Mouse (Mus musculus): ENCODE measurements around the gene Car12.

Car12 gene

DNA sequence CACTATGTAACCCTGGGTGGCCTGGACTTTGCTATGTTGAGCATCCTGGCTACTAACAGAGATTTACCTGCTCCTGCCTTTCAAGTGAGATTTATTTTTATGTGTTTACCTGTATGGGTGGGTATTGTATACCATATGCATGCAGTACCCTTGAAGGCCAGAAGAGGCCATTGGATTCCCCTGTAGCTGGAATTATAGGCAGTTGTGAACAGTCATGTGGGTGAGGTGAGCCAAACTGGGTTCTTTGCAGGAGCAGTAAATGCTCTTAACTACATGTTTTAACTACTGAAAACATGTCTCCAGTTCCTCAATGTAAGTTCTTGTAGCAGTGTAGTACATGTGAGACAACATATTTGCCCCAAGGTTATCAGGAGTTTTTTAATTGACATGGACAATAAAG lies 8.1 kb upstream of the Car12 start:
- CTCF ChIA-PET = interaction anchor here (0.6 to 2.3 kb wide), 23 partner anchors 9 to 1401 kb away, joined by 3 to 12 read pairs (median 4); partner anchors contain the start of genes Fbxl22 (in 2 of the 4), Aph1b (in 1 of the 4) and Car12 (in 1 of the 4)

DNA sequence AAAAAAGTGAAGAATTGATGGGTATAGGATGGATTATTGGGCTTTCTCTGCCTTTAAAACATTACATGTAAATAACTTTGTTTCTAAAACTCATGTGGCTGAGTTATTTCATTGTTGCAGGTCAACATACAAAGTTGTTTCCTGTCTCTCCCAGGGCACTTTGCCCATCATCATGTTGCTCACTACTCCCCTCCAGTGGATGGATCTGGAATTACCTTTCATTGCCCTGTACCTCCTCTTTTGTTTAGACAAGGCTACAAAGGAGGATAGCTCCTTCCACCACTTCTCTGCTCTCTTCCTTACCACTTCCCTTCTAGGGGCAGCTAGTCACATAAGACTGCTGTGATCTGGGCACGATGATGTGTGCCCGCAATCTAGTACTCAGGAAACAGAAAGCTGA lies 7.7 kb upstream of the Car12 start:
- ChIA-PET CTCF (interaction anchor here (0.5 to 2.3 kb wide), 29 partner anchors 9 to 1402 kb away, joined by 3 to 12 read pairs (median 4); partner anchors contain the start of genes Fbxl22 (in 2 of the 4), Aph1b (in 1 of the 4) and Car12 (in 1 of the 4)), POLR2A (interaction anchor here in 2 of 4 experiments (0.9 to 1.2 kb wide), 5 partner anchors 8 to 191 kb away, joined by 3 to 4 read pairs (median 3); partner anchors contain the start of gene Fbxl22 (in 1 of the 2))

More for the DNA sequence above, 8.1 kb upstream of the Car12 start:
- POLR2A ChIA-PET = interaction anchor here in 3 of 4 experiments (0.6 to 1.2 kb wide), 6 partner anchors 8 to 455 kb away, joined by 3 to 4 read pairs (median 4); partner anchors contain the start of gene Fbxl22 (in 1 of the 3)

DNA sequence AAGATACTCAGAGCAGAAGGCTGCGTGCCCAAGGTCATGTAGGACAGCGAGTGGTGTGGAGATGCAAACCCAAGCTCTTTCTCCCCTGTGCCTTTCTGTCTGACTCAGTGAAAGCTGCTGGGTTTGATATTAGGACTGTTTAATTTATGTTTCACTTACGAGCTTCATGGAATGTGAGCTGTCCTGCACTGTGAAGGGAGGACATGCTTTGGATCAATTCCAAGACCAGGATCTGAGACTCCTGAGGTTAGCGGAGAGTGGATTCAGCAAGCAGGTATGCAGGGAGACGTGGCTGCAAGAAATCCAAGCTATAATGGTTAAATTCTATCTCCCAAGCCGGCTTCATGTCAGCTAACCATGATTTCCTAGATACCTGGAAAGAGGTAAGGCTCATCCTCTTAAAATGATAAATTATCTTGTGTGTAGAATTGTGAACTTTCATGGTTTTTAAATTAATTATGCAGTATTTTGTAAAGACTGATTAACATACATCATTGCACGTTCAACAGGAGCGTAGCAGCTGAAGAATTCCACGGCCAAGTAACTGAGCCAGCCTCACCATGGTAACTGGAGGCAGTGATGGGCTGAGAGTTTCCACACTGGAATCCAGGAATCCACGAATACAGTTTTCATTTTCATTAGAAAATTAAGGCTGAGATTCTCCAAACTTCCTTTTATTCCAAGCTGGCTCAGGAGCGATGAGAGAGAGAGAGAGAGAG lies 5.3 kb upstream of the Car12 start:
- ChIA-PET POLR2A (interaction anchor here (0.5 to 1.3 kb wide), 7 partner anchors 9 to 1958 kb away, joined by 3 to 5 read pairs (median 4); partner anchors contain the start of gene Aph1b (in 1 of the 4)), CTCF (interaction anchor here in 3 of 4 experiments (0.7 to 1.7 kb wide), 5 partner anchors 8 to 335 kb away, joined by 3 read pairs; no protein-coding TSS in a partner anchor)

DNA sequence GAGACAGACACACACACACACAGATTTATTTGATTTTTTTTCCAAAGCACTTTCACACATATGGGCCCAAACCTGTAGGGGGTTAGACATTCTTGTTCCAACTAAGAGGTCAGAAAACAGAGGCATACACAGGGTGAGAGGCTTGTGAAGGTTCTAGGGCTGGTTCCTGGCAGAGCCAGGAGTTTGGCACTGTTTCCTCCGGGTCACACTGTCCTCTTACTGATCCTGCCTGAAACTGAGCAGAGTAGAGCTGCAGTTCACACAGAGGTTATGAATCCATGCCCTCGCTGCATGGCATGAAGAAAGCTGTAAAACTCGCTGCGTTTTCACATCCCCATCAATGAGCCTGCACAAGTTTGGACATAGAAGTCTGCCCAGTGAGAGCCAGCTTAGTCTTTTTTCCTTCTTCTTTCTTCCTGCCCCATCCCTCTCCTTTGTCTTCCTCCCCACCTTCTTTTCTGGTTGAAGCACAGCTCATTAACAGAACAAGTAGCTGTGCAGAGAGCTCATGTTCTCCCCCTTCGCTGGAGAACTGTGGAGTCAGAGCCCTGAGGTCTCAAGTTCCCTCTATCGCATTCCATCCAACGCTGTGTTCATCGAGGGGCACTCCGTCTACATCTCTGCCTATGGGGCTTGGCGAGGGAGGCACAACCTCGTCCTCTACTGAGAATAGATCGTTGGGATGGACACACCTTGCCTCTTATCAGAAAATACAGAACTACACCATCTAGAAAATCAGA lies 4.5 kb upstream of the Car12 start:
- ChIA-PET POLR2A (interaction anchor here (0.6 to 1.3 kb wide), 8 partner anchors 18 to 708 kb away, joined by 3 to 5 read pairs (median 4); partner anchors contain the start of gene Aph1b (in 1 of the 4)), CTCF (interaction anchor here in 3 of 4 experiments (0.6 to 1.7 kb wide), 5 partner anchors 9 to 334 kb away, joined by 3 read pairs; no protein-coding TSS in a partner anchor)

DNA sequence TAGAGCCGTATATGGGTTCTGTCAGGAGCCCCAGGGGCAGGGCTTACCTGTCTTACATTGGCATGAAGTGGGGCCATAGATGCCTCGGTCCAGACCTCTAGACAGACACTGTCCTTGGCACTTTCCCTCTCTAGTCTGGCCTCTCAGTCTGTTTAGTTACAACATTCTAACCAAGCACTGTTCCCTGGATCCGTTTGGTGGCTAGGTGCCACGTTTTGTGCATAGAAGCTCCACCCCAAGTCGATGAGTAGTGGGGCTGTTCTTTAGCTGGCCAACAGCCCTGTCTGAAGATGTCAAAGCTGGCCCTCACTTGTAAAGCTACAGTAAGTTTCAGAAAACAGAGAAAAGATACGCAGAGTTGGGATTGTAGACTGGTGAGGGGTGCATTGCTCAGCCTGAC lies 2.9 kb upstream of the Car12 start:
- ChIA-PET POLR2A (interaction anchor here in 1 of 4 experiments (1.0 kb wide), 1 partner anchor 10 kb away, joined by 3 read pairs; no protein-coding TSS in a partner anchor), CTCF (no interaction called here)

DNA sequence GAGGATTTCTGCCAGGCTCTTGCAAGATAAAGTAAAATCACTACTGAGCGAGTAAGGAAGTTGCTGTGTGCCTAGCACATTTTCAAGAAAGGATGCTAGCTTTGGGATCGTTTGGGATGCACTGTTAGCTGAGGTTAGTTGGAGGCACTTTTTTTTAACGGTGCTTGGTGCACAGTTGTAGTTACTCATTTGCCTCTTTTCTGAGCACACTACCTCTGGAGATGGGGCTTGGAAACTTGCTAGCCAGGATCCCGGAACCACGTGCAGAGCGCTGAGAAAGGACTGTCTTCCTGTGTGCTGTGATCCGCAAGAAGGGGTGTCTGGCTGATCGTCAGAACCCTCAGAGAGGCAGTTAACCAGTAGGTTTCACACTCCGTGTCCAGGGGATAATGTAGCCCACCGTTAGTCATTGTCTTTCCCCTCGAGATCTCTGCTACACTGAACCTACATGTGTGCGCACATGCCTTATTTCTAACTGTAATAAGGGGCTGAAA lies 583 bp downstream of the Car12 start:
- POLR2A ChIA-PET = interaction anchor here in 2 of 4 experiments (0.7 to 1.4 kb wide), 3 partner anchors 55 to 202 kb away, joined by 3 read pairs; no protein-coding TSS in a partner anchor
- CTCF ChIA-PET = interaction anchor here in 1 of 4 experiments (0.6 to 2.3 kb wide), 3 partner anchors 8 to 566 kb away, joined by 3 to 10 read pairs (median 3); no protein-coding TSS in a partner anchor

DNA sequence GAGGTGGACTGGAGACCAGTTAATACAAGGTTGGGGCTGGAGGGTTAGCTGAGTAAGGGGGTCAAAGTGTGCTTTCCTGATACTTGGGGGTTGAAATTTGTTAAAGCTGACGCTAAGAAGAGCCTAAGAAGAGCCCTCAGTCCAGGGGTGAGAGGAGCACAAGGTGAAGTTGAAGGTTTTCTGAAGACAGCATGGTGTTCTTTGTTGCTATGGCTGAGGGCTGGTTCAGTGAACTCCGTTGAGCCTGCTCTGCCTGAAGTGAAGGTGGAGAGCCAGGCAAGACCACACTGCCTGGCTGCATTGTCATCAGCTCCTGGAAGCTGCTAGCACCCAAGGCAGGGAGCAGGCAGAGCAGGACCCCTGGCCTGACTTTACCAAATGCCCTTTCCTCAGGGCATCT lies 1.9 kb downstream of the Car12 start:
- ChIA-PET CTCF (interaction anchor here in 1 of 4 experiments (1.1 to 2.3 kb wide), 2 partner anchors 10 to 223 kb away, joined by 3 to 10 read pairs; no protein-coding TSS in a partner anchor), POLR2A (interaction anchor here in 2 of 4 experiments (0.9 to 1.6 kb wide), 3 partner anchors 9 to 88 kb away, joined by 3 to 4 read pairs (median 3); no protein-coding TSS in a partner anchor)

DNA sequence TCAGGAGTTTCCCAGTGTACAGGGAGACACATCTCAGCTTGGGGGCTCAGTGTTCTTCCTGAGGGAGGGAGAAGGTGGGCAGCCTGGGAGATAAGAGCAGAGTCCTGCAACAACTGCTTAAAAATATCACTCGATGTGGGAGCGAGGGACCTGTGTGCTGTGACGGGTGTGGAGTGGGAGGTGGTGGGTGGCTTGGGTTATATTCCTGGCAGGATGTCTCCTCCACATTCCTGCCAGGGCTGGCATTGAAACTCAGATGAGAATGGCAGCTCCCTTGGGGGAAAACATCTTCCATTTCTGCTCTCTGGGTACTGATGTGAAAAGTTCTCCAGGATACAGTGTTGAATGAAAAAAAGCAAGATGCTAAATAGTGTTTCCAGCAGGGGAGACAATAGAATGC lies 3.0 kb downstream of the Car12 start:
- ChIA-PET POLR2A (no interaction called here), CTCF (no interaction called here)

DNA sequence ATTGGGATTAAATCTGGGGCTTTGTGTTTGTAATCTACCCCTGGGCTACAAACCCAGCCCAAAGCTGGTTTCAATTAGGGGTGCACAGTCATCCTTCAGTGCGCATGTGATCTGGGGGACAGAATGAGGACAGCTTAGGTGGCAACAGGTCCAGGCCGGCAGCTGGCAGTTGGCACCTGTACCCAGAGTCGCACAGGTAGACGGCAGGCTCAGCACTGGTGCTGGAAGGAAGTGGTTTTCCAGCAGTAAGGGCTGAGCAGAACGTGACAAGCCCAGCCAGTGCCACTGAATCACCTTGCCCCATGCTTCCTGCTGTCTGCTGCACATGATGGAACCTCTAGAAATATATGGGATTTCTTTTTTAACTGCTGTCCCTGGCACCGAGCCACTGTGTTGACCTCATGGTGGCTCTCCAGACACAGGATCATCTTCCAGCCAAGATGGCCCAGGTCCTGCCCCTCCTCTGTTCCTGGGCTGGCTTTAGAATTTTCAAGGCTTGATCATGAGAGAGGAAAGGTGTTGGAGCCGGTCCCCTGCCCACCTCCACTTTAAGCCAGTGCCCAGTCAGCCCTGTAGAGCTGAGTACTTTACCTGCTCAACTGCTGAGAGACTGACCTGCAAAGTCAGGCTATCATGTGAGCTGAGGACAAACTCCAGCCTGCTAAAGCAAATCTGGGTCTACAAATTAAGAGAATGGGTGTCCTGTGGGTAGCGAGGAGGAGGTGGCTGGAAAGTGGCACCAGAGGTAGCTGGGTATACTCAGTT lies 7.4 kb downstream of the Car12 start:
- ChIA-PET POLR2A (no interaction called here), CTCF (no interaction called here)

DNA sequence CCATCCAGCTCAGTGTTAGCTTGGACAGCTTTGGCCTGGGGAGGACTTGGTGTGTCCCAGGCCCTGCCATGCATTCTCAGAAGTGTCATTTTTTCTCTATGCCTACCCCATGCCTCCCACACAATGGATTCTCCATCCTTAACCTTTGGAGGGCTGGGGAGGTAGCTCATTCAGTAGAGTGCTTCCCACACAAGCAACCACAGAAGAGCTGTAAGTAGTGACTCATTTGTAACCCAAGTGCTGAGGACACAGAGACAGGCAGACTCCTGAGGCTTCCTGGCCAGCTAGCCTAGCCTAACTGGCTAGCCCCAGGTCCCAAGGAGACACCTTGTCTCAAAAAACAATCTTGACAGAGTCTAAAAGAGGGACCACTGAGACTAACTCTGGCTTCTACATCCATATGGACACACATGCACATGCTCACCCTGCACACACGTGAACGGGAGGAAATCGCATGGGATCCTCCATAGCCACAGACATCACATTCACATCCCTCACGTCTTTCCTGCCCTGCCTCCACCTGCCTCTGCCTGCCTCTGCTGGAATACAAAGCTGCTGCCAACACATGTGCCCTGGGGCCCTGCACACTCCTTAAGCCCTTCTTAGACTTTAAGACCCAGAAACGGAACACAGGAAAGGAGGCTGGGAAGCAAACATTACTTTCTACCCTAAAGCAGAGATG lies 8.8 kb downstream of the Car12 start:
- ChIA-PET POLR2A (interaction anchor here in 1 of 4 experiments (0.6 kb wide), 2 partner anchors 44 to 756 kb away, joined by 3 to 5 read pairs; no protein-coding TSS in a partner anchor), CTCF (interaction anchor here in 1 of 4 experiments (1.0 kb wide), 1 partner anchor 208 kb away, joined by 3 read pairs; the partner anchor contains the start of gene Fbxl22)

DNA sequence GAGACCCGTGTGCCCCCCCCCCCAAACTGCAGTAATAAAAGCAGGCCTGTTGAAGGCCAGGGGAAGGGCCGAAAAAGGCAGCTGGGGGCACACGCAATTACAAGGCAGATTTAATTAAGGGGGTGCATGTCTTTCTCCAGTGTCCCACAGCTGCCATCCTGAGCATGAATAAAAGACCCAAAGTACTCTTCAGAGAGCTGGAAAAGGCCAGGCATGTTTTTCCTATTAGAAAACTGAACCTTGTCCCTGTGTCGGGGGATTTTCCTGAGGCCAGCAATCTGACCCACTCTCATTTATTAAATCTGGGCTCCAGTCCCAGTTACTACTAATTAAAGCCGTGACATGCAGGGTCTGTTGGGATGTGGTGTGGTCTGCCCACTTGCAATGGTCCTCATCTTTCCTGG lies 9.4 kb downstream of the Car12 start:
- CTCF ChIA-PET = no interaction called here
- POLR2A ChIA-PET = interaction anchor here in 1 of 4 experiments (0.6 kb wide), 2 partner anchors 43 to 755 kb away, joined by 3 to 5 read pairs; no protein-coding TSS in a partner anchor

DNA sequence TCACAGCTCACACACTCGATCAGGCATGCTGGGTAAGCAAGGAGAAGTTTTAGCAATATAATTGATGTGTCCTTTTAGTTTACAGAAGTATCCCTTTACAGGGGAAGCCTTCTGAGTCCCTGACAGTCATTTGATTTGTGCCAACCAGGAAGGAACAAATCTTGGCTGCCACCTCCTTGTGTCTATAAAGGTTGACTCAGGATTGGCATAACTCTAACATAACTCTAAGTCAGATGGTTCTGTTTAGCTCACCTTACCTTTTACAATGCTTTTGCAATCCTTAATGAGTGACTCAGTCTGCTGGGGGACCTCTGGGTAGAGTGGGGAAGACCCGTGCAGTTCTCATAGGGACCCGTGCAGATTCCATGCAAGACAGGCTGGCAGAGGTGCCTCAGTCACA lies 12.1 kb downstream of the Car12 start:
- POLR2A ChIA-PET = no interaction called here
- CTCF ChIA-PET = interaction anchor here in 1 of 4 experiments (1.2 to 1.5 kb wide), 2 partner anchors 20 to 61 kb away, joined by 3 read pairs; no protein-coding TSS in a partner anchor

DNA sequence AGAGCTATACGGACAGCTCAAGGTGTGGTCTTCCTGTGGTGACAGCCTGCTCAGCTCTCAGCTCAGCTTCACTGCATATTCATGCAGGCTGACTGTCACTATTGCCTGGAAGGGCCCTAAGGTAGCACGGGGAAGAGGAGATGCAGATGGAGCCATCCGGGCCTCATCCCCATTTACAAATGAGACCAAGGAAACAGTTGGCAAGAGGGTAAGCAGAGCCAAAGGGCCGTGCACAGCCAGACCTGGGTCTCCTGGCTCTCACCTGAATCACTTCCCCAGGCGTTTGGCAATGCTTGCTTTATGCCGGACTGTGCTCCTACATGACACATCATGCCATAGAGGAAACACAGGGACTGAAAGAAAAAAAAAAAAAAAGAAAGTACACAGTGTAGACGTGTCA lies 13.8 kb downstream of the Car12 start:
- POLR2A ChIA-PET = interaction anchor here in 2 of 4 experiments (0.7 to 0.8 kb wide), 2 partner anchors 12 to 215 kb away, joined by 3 read pairs; no protein-coding TSS in a partner anchor
- CTCF ChIA-PET = interaction anchor here (0.6 to 1.5 kb wide), 5 partner anchors 21 to 1128 kb away, joined by 3 to 4 read pairs (median 3); no protein-coding TSS in a partner anchor

DNA sequence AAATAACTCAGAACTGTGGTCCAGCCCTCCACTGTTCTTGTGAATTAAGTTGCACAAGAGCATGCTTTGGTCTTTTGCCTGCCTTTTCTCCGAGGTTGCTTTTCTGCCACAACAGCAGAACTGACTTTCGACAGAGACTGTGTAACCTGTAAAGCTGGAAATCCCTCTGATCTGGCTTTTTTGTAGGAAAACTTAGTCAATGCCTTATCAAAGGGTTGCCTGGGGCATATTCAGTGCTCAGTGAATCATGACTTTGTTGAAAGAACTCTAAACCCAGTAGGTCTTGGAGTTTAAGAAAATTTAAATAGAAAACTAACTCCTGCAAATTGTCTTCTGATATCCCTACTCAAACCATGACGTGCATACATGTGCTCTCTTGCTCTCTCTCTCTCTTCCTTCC lies 17.1 kb downstream of the Car12 start:
- ChIA-PET POLR2A (interaction anchor here in 2 of 4 experiments (0.8 to 1.2 kb wide), 2 partner anchors 32 to 36 kb away, joined by 3 to 8 read pairs; no protein-coding TSS in a partner anchor), CTCF (no interaction called here)

DNA sequence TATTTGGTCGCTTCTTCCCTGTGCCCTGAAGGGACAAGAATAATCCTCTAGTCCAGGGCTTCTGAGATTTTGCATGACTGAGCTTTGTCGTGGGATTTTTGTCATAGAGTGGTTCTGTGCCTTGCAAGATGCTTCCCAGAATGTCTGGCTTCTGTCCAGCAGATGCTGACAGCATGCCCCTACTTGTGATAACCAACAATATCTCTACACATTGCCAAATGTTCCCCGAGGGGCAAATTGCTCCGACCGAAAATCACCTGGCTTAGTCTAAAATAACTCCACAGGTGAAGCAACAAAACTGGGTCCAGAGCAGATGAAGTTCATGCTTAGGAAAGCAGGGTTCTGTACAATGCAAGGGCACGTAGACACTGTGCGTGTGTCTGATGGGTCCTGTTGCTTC lies 17.8 kb downstream of the Car12 start:
- ChIA-PET POLR2A (no interaction called here), CTCF (no interaction called here)

DNA sequence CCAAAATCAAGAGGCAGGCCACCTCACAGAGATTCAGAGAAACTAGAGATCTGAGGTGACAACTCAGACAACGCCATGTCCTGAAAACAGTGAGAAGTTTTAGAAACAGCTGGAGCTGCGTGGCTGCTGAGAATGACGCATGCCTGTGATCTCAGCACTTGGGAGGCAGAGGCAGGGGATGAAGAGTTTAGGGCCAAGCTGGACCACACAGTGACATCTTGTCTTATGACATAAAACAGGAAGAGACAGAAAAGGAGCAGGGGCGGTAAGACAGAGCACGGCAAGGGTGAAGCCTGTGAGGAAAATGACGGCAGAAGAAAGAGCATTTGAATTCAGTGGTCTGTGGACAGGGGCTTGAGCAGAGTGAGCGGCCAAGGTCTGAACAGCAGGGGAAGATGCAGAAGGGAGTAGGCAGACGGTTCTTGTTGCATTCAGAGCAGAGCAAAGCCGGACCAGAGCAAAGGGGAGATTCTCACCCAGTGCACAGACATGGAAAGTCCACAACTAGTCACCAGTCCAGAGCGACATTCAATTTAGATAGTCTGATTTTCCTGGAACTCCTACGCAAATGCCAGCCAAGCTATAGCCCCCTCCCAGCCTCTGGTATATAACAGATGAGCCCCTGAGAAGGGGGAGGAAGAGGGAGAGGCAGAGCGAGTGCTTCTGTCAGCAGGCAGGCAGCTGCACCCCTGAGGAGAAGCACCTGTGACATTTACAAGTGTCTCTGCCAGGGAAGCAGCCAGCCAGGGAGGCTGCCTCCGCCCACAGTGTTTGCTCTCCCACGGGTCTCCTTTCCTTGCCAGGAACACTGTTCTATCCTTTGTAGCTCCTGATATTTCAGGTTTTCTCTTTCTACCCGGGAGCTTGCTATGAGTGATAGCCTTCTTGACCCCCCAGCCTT lies 19.6 kb downstream of the Car12 start:
- ChIA-PET CTCF (interaction anchor here in 2 of 4 experiments (0.6 to 0.8 kb wide), 3 partner anchors 69 to 1750 kb away, joined by 3 read pairs; no protein-coding TSS in a partner anchor), POLR2A (interaction anchor here in 1 of 4 experiments (0.6 kb wide), 1 partner anchor 41 kb away, joined by 3 read pairs; no protein-coding TSS in a partner anchor)

Measured in embryonic stem cell, embryonic (primary cell).